Mouse (Mus musculus) megakaryocyte, embryonic 14.5 days (primary cell): ENCODE measurements around the gene Zcchc9.

Experiments used
- FLI1 ChIP-seq: IDR thresholded peaks from 2 replicates; pipeline ENCODE4 v1.6.1; 2012; ENCODE audit warnings: low read length, inconsistent platforms, mixed read lengths
- GATA1 ChIP-seq: IDR thresholded peaks from 3 replicates; pipeline ENCODE4 v1.6.1; 2012; ENCODE audit warnings: mixed read lengths, low read length, inconsistent platforms, borderline replicate concordance

- TF ChIP-seq GATA1 (no peak), FLI1 (no peak)
Measured at GRCm38 (mm10) chr13:91779892-91780291, 27.6 kb downstream of the Zcchc9 start.
